Mouse (Mus musculus): ENCODE results near the gene Cxcl3. TPM values are rescaled to one million over a fixed set of nuclear protein-coding genes. Genes with fewer than 3 reads are reported as not detected.

Gene Cxcl3
- polyA plus RNA-seq, 1 experiment from 2014 or later, result not detected

DNA sequence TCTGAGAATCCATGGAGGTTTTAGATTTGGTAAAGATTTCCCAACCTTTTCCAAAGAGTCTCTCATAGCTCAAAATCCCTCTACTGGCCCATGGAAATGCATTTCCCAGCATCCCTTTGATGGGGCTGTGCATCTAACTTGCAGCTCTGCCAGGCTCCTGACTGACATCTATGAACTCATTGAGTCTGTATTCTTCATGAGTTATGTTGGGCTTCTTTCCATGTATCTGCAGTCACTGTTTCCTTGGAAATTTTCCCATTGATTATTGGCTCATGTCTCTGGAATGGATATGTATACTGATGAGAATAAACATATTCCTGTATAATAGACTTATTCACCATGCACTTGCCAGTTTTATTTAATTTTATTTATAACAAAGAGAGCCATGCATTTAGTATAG is 20.1 kb downstream of the Cxcl3 start:
- Histone ChIP-seq H3K36me3 (replicated peaks) (no peaks in the 10 kb centered on the region), H3K9me3 (no peaks in the 10 kb centered on the region), H3K27me3 (no peaks in the 10 kb centered on the region), H3K4me2 (no peak overlapping the region), H3K4me3 (replicated peaks) (no peak overlapping the region), H3K9ac (no peak overlapping the region), H3K27ac (no peak overlapping the region), H3K4me1 (no peaks in the 10 kb centered on the region)
- ATAC-seq (ENCODE audit: low FRiP score), result no peak

DNA sequence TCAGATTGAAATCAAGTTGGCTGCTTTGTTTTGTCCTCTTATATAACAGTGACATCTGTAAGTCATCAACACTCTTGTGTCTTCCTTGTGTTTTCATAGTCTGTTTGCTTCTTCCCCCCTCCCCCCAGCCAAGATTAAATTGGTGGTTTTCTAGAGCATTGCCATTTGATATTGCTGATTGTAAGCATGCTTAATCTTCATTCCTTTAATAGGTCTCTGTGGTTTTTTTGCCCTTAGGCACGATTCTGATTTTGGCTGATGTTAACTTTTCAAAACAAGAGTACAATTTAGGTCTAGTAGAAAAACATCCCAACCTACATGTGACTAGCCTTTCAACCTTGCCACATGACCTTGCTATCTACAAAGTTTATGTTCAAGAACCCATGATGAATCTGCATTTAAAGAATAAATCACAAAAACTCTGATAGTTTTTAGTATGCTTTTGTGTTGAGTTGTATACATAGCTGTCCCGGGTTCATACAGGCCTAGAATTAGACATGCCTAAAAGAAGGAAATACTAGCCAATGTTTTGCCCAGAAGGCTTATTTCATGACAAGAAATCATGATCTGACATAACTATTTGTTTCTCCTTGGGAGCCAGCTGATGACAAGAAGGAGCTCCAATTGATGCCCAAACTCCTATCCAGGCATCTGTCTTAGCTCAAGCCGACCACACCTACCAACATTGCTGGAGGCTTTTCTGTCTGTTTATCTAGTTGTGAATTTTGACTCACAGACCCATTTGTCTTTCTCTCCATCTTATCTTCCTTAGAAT is 21.5 kb downstream of the Cxcl3 start:
- WGBS, result 86% methylated on average over 3 of the region's 3 CpGs
- H3K36me3 ChIP-seq (replicated peaks), result no peaks in the 10 kb centered on the region
- H3K27ac ChIP-seq, result no peak overlapping the region
- H3K4me2 ChIP-seq, result no peak overlapping the region
- H3K4me3 ChIP-seq (replicated peaks), result no peak overlapping the region
- H3K27me3 ChIP-seq, result no peaks in the 10 kb centered on the region
- no peaks in the 10 kb centered on the region for H3K4me1 ChIP-seq
- ATAC-seq (ENCODE audit: low FRiP score), result no peak
- no peak overlapping the region for H3K9ac ChIP-seq
- no peaks in the 10 kb centered on the region for H3K9me3 ChIP-seq

DNA sequence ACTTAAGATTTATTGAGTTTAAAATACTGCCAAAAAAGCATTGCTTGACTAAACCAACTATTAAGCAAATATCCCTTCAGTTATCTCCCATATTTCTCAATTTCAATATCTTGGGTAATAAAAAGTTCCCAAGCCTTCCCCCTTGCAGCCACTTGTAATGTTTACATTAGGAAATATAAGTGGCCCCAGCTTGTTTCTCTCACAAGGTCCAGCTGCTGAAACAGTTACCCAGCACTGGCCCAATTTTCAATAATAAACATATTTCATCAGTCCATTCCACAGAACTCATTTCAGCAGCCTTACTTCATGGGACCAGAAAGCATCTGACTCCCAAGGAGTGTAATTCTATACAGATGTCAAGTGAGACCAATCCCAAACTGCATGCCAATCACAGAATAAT is 33.9 kb downstream of the Cxcl3 start:
- no peak overlapping the region for H3K4me2 ChIP-seq
- no peaks in the 10 kb centered on the region for H3K36me3 ChIP-seq (replicated peaks)
- no peak overlapping the region for H3K27ac ChIP-seq
- H3K4me3 ChIP-seq (replicated peaks), result no peak overlapping the region
- no peaks in the 10 kb centered on the region for H3K27me3 ChIP-seq
- H3K4me1 ChIP-seq, result no peaks in the 10 kb centered on the region
- H3K9ac ChIP-seq, result no peak overlapping the region
- ATAC-seq (ENCODE audit: low FRiP score), result no peak
- H3K9me3 ChIP-seq, result no peaks in the 10 kb centered on the region

DNA sequence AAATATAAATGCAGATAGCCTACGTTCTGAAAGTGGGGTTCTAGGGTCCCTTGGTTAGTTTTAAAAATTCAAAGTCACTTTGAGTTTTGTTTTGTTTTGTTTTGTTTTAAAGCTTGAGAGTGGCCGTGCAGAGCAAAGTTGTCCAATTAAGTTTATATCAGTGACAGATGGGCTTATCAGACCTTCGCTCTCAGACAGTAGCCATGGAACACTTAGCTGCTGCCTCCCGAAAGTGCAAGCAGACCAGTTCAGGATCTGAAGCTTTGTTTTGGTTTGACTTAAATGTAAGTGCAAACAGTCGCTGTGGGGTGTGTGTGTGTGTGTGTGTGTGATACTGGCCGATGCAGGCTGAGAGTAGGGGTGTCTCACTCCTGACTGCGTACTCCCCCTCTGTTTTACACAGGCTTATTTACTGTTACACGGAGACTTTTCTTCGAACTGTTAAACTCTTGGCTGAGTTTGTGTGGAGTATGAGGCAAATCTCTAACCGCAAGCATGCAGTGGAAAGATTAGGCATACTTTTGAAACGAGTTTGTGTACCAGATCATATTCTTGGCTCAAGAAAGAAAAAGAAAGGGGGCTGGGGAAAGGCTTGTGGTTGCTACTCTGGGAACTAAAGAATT is 46.4 kb downstream of the Cxcl3 start:
- ATAC-seq (ENCODE audit: low FRiP score), result no peak
- H3K4me2 ChIP-seq, result no peak overlapping the region
- no peaks in the 10 kb centered on the region for H3K27me3 ChIP-seq
- H3K9ac ChIP-seq, result no peak overlapping the region
- no peaks in the 10 kb centered on the region for H3K4me1 ChIP-seq
- no peak overlapping the region for H3K27ac ChIP-seq
- 87% methylated on average over 11 of the region's 11 CpGs for WGBS
- H3K36me3 ChIP-seq (replicated peaks), result no peaks in the 10 kb centered on the region
- no peaks in the 10 kb centered on the region for H3K9me3 ChIP-seq
- no peak overlapping the region for H3K4me3 ChIP-seq (replicated peaks)

DNA sequence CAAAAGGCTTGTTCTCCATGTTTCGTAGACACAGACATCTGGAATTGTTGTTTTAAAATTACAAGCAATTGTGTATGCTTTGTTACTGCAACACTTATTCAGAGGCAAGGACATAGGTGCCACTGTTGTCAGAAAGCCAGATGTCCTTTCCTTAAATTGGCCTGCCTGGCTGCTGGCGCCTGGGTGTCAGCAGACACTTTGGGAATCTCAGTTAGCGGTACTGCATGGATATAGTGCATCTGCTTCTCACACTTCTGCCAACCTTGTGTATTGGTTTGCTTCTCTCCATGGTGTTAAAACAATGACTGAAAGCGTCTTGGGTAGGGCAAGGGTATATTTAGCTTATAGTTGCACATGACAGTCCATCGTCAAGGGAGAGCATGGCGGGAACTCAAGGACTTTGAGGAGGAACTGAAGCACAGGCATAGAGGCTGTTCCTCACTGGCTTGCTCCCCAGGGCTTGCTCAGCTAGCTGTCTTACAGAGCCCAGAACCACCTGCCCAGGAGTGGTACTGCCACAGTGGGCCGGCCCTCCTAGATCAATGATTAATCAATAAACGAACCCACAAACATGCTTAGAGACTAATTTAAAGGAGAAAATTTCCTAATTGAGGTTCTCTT is 47.0 kb downstream of the Cxcl3 start:
- ATAC-seq (ENCODE audit: low FRiP score), result no peak
- Histone ChIP-seq H3K27ac (no peak overlapping the region), H3K9me3 (no peaks in the 10 kb centered on the region), H3K36me3 (replicated peaks) (no peaks in the 10 kb centered on the region), H3K4me1 (no peaks in the 10 kb centered on the region), H3K4me2 (no peak overlapping the region), H3K4me3 (replicated peaks) (no peak overlapping the region), H3K9ac (no peak overlapping the region), H3K27me3 (no peaks in the 10 kb centered on the region)
- WGBS, result 93% methylated on average over 8 of the region's 8 CpGs

DNA sequence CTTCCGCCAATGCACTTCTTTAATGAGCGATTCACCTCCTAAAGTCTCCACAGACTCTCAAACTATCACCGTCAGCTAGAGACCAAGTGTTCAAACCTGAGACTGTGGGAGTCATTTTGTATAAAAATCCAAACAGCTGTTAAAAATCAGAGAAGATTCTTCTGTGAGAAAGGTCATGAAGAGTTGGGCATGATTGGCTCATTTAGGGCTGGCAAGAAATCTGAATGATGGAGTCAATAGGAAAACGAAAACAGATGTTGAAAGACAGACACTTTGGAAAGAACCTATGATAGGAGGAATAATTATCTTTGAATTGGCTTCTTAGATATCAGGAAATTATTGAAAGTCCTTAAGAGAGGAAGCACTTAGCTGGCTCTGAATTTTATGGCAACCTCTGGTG is 48.5 kb downstream of the Cxcl3 start:
- Histone ChIP-seq H3K4me1 (no peaks in the 10 kb centered on the region), H3K4me2 (no peak overlapping the region), H3K36me3 (replicated peaks) (no peaks in the 10 kb centered on the region), H3K27me3 (no peaks in the 10 kb centered on the region), H3K9ac (no peak overlapping the region), H3K9me3 (no peaks in the 10 kb centered on the region), H3K27ac (no peak overlapping the region), H3K4me3 (replicated peaks) (no peak overlapping the region)
- ATAC-seq (ENCODE audit: low FRiP score), result no peak
- WGBS, result 89% methylated on average over 4 of the region's 4 CpGs

DNA sequence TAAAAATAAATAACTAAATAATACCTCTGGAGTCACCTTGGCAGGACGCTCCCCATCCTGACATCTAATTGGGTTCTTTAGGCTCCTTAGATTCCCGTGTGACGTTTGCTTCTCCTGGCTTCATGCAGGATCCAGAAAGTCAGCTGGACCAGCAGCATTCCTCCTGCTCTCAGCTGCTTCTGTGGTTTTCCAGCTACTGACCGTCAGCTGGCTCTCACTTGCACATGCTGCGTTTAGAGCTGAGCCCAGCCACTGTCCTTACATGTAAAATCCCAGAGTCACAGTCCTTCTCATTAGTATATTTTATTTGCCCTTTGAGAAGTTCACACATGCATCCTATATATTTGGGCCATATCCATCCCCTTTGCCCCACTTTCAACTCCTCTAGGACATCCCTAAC is 52.7 kb downstream of the Cxcl3 start:
- no peak for ATAC-seq (ENCODE audit: low FRiP score)

More for the DNA sequence above, 52.7 kb downstream of the Cxcl3 start:
- Histone ChIP-seq H3K4me3 (replicated peaks) (no peak overlapping the region), H3K27ac (no peak overlapping the region), H3K36me3 (replicated peaks) (no peaks in the 10 kb centered on the region), H3K4me2 (no peak overlapping the region), H3K9ac (no peak overlapping the region), H3K9me3 (no peaks in the 10 kb centered on the region), H3K27me3 (no peaks in the 10 kb centered on the region), H3K4me1 (no peaks in the 10 kb centered on the region)
- WGBS, result 80% methylated on average over 5 of the region's 5 CpGs

Small RNA genes within 50 kb of the gene (microRNA-seq; reads per million reads assigned to microRNA genes)
- gene Gm24322, result not detected

Other genes starting within 250 kb of the Cxcl3 start
- gene 5830473C10Rik, start 225.0 kb upstream of the Cxcl3 start, polyA plus RNA-seq (2016; fragmentation: Nextera tagmentation; extraction: Ambion mirVana), result not detected in 2 replicates
- gene Rassf6, start 145.4 kb upstream of the Cxcl3 start, polyA plus RNA-seq (2016; fragmentation: Nextera tagmentation; extraction: Ambion mirVana), result 0.62 and 1.0 TPM in 2 replicates
- gene Cxcl5, start 26.7 kb upstream of the Cxcl3 start, polyA plus RNA-seq (2016; fragmentation: Nextera tagmentation; extraction: Ambion mirVana), result 0.17 TPM in 1 of 2 replicates, not detected in the other
- 4.9 and 6.6 TPM in 2 replicates for gene Ppbp, start 17.6 kb upstream of the Cxcl3 start, polyA plus RNA-seq (2016; fragmentation: Nextera tagmentation; extraction: Ambion mirVana)
- gene Pf4, start 13.7 kb upstream of the Cxcl3 start, polyA plus RNA-seq (2016; fragmentation: Nextera tagmentation; extraction: Ambion mirVana), result 33.7 and 41.2 TPM in 2 replicates
- gene Cxcl15, start 8.4 kb downstream of the Cxcl3 start, polyA plus RNA-seq (2016; fragmentation: Nextera tagmentation; extraction: Ambion mirVana), result not detected in 2 replicates
- not detected in 2 replicates for gene Cxcl1, start 105.1 kb downstream of the Cxcl3 start, polyA plus RNA-seq (2016; fragmentation: Nextera tagmentation; extraction: Ambion mirVana)
- not detected in 2 replicates for gene Cxcl2, start 117.8 kb downstream of the Cxcl3 start, polyA plus RNA-seq (2016; fragmentation: Nextera tagmentation; extraction: Ambion mirVana)
- 96.0 and 100 TPM in 2 replicates for gene Mthfd2l, start 145.0 kb downstream of the Cxcl3 start, polyA plus RNA-seq (2016; fragmentation: Nextera tagmentation; extraction: Ambion mirVana)
- 0.15 TPM in 1 of 2 replicates, not detected in the other for gene Epgn, start 241.4 kb downstream of the Cxcl3 start, polyA plus RNA-seq (2016; fragmentation: Nextera tagmentation; extraction: Ambion mirVana)